Mouse (Mus musculus) hindlimb bud, embryonic 11.5 days (tissue): Measurements from ENCODE around the gene Ahr.
A peak's percentile ranks its signal among the peaks of the same experiment; 100 is the strongest.

Source experiments
- DNase-seq: peaks from one replicate; pipeline ENCODE4 v3.0.0-alpha.2; 2012; ENCODE audit warnings: low read depth, low spot score; ENCODE audit errors: extremely low spot score

Gene Ahr

DNA sequence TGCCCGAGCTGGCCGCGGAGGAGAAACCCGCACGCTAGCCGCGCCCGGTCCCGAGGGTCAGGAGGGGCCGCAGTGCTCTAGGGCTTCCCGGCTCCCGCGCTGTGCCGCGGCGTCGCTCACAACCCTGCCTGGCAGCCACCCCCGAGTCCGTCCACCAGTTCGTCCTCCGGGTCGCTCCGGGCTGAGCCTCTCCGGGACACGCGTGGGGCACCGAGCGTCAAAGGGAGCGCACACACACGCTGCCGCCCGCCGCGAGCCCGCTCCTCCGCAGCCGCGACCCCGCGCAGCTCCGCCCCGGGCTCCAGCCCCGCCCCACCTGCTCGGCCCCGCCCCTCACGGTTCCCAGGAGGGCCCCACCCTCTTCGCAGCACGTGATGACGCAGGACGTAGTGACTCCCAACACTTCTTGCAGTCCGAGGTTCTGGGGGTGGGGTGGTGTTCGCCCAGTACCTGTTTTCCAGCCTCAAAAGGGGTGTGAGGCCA, at the start of gene Ahr:
TSS of gene Ahr (minus strand) at position 285 of the 483 bp plus-strand sequence.
- no peak for DNase-seq

DNA sequence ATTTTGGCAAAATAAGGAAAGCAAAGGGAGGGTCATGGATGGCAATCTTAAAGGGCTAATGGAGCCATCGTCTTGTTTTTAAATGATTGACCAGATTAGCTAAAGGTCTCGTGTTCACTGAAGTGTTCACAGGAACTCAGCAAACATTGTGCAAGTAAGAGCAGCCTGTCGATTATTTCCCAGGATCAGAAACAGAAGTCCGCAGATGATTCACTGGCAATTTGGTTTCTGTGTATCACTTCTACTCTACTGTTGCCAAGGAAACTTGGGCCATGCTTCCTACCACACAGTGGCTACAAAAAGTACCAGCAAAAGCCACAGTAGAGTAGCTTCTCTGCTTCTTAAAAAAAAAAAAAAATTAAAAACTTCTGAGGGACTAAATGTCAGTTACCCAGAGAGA, 44.0 kb upstream of the Ahr start:
- DNase-seq = no peak

DNA sequence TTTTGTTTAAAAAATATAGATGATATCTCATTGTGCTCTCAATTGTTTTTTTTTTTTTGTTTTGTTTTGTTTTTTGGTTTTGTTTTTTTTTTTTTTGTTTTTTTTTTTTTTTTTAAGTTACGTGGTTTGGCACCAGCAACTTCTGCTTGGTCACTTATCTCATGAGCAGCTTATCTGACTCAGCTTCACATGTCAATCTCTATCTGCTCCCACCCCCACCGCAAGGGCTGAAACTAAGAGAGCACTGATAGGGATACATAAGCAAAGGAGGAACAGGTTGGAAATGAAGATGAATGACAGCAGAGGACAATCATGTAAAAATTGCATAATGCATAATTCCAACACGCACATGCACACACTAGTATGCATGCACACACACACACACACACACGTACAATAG, 41.3 kb upstream of the Ahr start:
- no peak for DNase-seq

DNA sequence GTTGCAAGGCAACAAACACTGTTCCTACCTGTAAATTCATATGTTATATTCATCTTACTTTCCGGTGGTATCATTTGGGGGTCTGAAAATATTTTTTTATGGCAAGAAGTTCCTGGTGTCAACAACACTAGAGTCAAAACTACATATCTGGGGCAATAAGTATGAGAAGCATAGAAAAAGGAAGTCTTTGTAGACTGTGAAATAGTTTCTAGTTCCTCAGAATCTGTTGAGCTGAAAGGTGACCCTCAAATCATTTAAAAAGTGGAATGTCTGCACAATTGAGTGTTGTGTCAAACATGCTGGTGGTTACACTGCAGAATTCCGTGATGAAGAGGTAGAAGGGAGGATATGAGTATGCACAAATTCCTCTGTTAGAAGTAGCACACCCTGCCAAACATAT, 38.9 kb upstream of the Ahr start:
- no peak for DNase-seq

DNA sequence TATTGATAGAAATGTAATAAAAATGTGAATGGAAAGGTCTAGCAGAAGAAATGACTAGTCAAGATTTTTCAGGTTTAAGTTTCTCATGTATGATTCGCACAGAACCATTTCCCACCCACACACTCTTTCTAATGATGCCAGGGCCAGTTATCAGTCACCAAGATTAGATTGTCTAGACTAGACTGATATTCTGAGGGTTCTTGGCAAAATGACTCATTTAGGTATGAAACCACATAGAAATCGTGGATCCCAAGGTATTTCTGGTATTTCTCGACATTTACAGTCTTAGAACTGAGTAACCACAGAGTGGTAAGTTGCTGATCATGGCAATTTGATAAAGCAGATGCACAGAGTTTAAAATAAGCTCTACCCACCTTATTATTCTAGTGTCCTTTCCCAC, 28.0 kb upstream of the Ahr start:
- no peak for DNase-seq

DNA sequence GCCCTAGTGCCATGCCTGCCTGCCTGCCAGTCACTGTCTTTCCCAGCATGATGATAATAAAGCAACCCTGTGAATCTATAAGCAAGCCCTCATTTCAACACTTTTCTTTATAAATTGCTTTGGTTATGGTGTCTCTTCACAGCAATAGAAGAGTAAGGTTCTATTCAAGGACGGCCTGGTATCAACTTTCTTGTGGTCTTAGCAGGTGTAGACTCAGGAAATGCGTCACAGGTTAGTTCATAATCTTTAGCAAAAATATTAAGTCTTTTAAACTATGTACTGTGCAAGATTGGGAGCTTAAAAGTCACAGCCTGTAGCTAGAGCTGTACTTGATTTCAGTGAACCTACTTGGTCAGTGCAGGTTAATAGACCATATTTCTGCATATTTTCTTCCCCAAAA, 24.0 kb upstream of the Ahr start:
- DNase-seq = no peak

DNA sequence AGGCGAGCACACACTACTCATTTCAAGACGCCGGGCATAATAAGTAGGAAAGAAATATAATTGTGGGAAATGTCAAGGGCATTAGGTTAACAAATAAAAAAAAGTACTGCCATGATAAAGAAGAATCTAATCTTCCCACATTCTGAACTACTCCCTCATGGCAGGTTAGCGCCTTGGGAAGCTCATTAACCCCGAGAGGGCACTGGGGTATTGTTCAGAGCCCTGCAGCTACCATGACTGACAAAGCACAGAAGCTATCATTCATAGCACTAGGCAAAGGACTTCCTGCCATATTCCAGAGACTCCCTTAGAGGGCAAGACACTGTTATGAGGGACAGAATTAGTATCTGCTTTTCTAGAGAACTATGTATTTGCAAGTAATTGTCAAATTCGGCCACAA, 21.1 kb upstream of the Ahr start:
- no peak for DNase-seq

DNA sequence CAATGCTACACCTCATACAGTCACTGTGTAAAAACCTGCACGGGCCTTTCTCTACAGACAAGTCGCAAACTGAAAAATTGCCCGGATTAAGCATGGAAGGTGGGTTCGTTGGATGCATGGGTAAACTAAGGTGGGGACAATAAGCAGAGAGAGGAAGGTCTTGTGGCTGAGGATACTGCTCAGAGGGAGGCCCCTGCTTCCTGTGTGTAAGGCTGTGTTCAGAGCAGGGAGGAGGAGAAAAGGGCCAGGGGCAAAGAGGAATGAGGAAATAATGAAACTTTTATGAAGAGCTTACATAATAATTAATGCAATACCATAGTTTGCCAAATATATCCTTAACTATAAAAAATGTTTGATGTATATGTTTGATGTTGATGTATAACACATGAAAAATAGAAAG, 19.5 kb upstream of the Ahr start:
- DNase-seq = no peak

DNA sequence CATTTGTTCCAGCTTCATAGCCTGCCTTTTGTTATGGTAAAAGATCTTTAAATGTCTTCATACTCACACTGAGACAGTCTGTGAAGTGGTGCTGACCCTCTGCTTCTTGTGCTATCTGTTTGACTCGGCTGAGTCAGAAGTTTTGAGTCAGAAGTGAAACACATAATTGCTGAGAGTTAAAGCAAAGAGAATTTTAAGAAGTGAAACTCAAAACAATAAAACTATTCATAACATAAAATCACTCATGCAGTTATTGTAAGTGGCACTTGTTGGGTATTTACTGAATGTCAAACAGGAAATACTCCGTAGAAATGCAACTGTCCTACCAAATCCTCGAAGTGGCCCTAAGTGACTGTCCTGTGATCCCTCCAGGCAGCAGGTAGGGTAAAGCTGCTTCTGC, 18.3 kb upstream of the Ahr start:
- DNase-seq = no peak

DNA sequence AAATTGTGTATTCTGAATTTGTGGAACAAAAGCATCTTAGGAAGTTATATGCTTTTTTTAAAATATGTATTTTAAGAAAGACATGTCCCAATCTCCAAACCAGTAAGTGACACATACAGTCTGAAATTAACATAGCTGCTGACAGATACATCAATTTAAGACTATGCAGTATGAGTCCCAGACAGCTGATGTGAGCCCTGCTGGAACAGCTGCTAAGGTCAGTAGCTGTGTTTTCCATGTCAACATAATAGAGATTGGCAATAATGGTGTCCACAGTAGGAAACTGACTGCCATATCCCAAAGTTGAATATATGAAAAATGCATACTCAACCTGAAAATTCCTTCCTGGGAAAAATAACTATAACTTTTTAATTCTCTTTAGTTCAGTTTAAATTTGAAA, 15.5 kb upstream of the Ahr start:
- no peak for DNase-seq

DNA sequence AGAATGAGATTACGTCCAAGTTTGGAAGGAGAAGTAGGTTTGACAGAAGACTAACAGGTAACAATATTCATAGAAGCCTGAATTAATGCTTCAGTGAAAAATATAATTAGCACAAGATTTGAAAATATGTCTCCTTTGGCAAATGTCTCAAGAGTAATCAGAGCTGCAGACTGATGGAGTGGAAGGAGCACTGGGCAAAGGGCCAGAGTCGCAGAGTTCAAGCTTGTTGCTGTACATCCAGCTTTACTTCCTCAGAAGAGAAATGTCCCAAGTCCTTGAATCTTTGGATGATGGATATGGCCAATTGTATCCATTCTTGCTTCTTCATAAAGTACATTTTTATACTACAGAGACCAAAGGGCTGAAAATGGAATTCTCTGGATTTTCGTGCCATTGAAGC, 8.0 kb upstream of the Ahr start:
- no peak for DNase-seq

DNA sequence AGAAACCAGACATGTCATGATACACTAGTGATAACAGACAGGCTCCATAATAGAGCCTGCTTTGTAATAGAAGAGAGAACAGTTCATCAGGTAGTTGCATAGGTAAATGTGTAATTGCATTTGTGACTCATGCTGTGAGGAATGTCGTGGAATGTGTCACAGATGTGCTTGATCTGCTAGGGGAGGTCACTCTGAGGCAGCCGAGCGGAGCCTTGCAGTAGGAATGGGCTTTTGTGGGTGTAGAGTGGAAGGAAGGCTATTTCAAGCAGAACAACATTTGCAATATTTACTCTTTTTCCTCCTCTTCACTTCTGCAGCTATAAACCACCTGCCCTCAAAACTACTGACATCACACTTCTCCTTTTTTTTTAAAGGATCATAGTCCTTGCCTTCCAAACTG, 4.0 kb upstream of the Ahr start:
- DNase-seq = no peak

DNA sequence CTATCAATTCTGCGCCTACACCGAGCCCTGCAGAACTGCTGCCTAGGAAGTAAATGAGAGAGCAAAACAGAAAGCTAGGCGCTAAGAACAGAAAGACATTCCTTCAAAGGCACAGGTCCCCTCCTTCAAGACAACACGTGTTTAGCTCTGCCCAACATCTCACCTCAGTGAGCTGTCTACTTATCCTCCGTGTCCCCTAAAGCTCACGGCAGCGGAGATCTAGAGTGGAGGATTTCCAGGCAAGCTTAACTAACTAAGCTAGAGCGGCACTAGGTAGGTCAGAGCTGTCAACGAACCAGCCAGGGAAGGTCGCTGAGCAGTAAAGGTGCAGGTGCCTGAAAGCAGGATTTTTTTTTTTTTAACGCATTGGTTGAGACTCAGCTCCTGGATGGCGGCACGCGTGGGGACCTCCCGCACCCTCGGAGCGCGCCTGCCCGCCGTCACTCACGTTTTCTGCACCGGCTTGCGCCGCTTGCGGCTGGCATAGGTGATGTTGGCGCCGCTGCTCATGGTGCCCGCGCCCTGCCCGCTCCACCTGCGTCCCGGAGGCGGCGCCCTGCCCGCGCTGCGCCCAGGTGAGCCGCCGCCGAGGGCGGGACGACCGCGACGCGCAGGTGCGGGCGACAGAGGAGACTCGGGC, 604 bp downstream of the Ahr start:
- DNase-seq = no peak

DNA sequence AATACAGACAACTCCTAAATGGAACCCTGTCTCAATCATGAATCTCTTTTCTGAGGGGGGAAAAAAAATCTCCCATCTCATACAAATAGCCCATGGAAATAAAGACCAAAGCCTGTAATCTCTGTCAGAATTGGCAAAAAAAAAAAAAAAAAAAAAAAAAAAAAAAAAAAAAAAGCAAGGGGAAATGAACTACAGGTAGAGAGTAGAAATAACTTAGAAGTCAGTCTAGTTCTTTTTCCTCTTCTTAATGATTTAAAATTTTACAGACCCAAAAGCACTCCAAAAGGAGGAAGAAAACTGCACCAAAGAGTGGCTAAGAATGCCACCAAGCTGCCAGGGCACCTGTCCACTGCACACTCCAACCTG, 1.1 kb downstream of the Ahr start:
- DNase-seq = no peak

DNA sequence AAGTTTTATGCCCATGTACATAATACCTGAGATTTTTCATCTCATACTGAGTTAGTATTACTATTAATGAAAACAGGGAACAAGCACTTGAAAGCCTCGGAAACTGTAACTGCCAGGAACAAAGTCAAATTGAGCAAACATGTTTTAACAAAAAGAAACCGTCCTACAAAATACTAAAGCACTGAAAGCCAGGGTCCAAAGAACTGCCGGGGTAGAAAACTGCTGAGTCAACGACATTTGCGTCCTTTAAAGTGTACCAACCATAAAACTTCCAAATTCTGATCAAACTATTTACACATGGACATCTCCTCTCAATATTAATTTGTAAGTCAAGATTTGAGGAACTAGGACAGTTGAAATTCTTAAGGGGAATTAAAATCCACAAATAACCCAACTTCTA, 1.7 kb downstream of the Ahr start:
- DNase-seq = no peak

DNA sequence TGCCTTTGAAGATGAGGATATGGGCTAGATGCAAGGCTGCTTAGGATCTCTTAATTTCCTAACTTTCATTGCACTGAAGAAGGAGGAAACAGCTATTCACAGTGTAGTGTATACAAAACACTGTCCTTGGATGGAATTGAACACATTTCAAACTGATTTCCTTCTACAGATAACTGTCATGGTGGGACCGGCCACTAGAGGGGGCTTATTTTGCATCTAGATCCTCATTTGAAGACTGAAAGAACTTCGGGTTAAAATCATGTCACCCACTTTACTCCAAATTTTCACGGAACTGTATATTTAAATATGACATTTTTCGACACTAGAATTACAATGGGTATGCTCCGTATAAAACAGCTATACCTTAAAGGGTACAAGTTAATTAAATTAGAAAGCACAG, 2.7 kb downstream of the Ahr start:
- peak; percentile 61 for DNase-seq

DNA sequence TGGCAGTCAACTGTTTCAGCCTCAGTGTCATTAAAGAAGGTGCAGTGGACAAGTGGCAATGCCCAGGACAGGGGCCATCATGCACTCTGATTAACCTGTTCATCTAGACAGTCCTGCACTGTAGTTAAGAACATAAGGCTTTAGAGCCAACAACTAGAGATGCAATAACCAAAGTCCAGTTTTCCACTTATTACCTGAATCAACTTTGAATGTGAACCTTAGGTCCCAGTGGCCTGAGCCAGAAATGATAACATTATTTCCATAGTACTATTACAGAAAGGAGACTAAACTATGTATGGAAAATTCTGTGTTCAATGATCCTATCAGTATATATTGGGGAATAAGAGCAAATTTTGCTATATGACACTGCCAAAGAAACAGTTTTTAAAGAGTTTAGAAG, 4.3 kb downstream of the Ahr start:
- DNase-seq = no peak

DNA sequence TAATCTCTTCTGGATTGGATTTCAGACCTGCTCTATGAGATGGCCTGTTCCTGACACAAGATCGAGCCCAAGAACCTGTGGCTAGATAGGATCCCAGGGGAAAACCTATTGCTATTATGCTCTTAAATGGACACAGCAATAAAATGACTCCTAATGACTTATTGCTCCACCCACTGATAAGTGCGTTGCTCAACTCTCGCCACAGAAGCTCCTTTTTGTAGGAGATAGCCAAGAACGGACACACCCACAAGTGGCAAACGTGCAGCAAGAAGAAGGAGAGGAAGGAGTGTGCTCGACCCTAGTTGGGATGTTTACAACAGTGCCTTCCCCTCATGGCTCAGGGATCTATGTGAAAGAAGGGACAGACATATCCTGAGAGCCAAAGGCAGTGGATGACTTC, 7.4 kb downstream of the Ahr start:
- no peak for DNase-seq

DNA sequence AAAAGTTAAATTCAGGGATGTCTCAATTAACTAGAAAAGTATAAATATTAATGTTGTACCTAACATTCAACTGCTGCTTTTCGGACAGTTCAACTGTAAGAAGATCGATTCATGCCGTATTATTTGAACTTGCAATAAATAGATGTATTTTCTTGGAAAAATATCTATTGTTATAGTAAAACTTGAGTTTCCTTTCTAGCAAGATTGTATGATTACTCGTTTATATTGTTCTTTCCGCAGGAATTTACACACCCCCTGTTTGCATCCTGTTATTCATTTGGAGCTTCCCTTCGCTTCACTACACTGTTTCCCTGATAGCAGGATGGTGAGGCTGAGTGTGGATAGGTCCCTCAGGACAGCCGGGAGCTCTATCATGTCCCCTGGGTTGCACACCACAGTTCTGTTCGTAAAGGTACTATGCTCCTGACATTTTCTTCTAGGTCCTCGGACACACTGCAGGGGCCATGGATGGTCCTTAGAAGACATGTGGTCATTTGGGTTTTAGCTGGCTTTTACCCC, 12.2 kb downstream of the Ahr start:
- no peak for DNase-seq

DNA sequence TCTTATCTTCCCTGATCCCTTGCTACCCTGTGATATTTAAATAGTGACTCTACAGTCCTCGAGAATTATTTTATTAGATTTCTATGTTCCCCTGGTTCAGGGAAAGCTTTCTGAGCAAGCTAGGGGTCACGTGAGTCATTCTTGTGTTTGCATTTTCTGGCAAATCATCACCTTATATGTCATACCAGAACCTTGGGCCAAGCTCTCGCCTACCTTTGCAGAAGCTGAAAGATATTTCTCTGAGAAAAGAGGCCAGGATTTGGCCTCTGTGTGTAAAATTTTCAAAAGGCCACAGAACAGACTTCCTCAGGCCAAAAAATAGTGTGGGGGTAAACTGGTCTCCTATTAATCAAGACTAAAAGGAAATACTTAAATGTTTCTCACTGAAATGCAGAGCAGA, 19.2 kb downstream of the Ahr start:
- no peak for DNase-seq

DNA sequence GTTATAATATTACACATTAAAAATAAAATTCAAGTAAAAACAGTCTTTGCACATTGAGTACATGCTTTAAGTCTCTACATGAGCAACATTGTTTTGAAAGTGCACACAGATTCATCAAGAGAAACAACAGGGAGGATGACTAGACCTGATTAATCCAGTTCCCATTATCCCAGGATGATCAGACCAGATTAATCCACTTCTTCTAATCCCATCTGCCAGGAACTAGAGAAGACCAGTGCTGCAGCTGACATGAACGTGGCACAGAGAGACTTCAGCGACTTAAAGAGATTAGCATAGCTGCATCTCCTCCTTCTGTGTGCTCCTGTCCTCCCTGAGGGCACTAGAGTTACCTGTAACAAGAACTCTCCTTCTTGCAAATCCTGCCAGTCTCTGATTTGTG, 20.2 kb downstream of the Ahr start:
- DNase-seq = no peak

DNA sequence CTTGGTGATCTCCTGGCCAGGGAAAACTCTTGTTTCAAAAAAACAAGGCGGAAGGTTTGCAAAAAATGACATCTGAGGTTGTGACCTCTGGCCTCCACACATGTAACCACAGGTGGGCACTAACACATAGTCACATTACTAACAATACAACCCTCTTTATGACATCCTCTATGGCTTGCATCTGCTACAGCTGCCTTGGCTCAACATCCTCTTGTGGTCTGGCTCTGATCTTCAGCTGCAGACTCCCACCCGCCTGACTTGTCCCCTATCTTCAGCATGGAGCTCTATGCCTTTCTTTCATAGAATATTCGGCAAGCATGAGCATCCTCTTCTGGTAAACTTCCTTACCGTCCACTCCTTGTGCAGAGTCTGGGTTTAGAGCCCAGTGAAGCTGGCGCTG, 24.1 kb downstream of the Ahr start:
- no peak for DNase-seq

DNA sequence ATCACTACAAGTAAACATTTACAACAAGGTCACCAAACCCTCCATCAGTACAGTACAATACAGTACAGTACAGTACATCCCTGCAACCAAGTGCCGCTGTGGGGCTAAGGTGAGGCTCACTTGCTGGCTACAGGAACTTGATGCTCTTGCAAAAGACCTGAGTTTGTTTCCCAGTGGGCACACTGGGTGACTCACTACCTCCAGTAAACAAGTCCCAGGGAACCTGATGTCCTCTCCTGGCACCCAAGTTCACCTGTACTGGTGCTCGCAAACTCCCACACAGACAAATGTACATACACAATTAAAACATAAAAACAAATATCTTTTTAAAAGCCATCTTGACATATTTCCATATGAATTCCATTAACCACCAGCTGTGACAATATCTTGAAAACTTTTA, 28.5 kb downstream of the Ahr start:
- no peak for DNase-seq
